Mouse (Mus musculus) limb, embryonic 14.5 days (tissue): Measurements from ENCODE around the gene Rbm3. TPM values are rescaled to one million over a fixed set of nuclear protein-coding genes. Genes with fewer than 3 reads are reported as not detected.
A peak's percentile ranks its signal among the peaks of the same experiment; 100 is the strongest.
"Not testable (repeated sequence)": the region's sequence is repeated elsewhere in the genome, so short reads cannot be mapped to it uniquely, and the experiment has no call there.

Experiments
- ATAC-seq: fragments of 200-750 bp; cut with Nextera tagmentation; 2 replicates; pipeline ENCODE4 v1.8.0; 2017; ENCODE audit warnings: low read depth, moderate number of reproducible peaks, moderate TSS enrichment; ENCODE audit not compliant: low FRiP score
- DNase-seq: peaks from one replicate; pipeline ENCODE4 v3.0.0-alpha.2; 2015; ENCODE audit warnings: low spot score
- H3K27ac ChIP-seq: fragments of 300-500 bp; sonication (generic); replicated peaks from 2 replicates; pipeline ENCODE4 v1.5.1; 2014; ENCODE audit warnings: low read depth, mild to moderate bottlenecking, low read length, moderate library complexity, mixed read lengths
- H3K27me3 ChIP-seq: fragments of 300-500 bp; sonication (generic); 2 replicates; pipeline ENCODE4 v1.6.1; 2014; ENCODE audit warnings: low read length, mixed read lengths; ENCODE audit not compliant: control insufficient read depth, insufficient read depth
- H3K36me3 ChIP-seq: fragments of 300-500 bp; sonication (generic); 2 replicates; pipeline ENCODE4 v1.6.1; 2014; ENCODE audit warnings: mild to moderate bottlenecking, low read length, moderate library complexity, mixed read lengths; ENCODE audit not compliant: control insufficient read depth, insufficient read depth
- H3K4me1 ChIP-seq: fragments of 300-500 bp; sonication (generic); 2 replicates; pipeline ENCODE4 v1.6.1; 2014; ENCODE audit warnings: antibody characterized with exemption, low read length, mixed read lengths; ENCODE audit not compliant: control insufficient read depth, insufficient read depth
- H3K4me2 ChIP-seq: fragments of 300-500 bp; sonication (generic); replicated peaks from 2 replicates; pipeline ENCODE4 v1.6.1; 2014; ENCODE audit warnings: low read depth, mild to moderate bottlenecking, low read length, moderate library complexity; ENCODE audit not compliant: severe bottlenecking
- H3K4me3 ChIP-seq: fragments of 300-500 bp; sonication (generic); replicated peaks from 2 replicates; pipeline ENCODE4 v1.5.1; 2014; ENCODE audit warnings: low read length
- H3K9ac ChIP-seq: fragments of 300-500 bp; sonication (generic); 2 replicates; pipeline ENCODE4 v1.6.1; 2014; ENCODE audit warnings: mild to moderate bottlenecking, low read depth, low read length, moderate library complexity; ENCODE audit not compliant: severe bottlenecking
- H3K9me3 ChIP-seq: fragments of 300-500 bp; sonication (generic); 2 replicates; pipeline ENCODE4 v1.6.1; 2016; ENCODE audit warnings: low read length; ENCODE audit not compliant: control insufficient read depth
- POLR2A ChIP-seq: fragments of 200-500 bp; IDR thresholded peaks from 2 replicates; pipeline ENCODE4 v1.8.0; 2012; ENCODE audit warnings: inconsistent platforms, mild to moderate bottlenecking, moderate library complexity, borderline replicate concordance; ENCODE audit not compliant: insufficient read depth, insufficient read length; ENCODE audit errors: extremely low read depth
- WGBS: fragments of 180-500 bp; shearing (Covaris S2); extraction: QIAGEN DNeasy Blood & Tissue Kit; methylation state at CpG from one replicate; pipeline ENCODE4 v1.1.7; 2014; 5-methylcytosine and 5-hydroxymethylcytosine counted together
- polyA plus RNA-seq, 2 experiments: library from polyadenylated mRNA; depleted of rRNA in 1 of 2; stranded (reverse) in 1 of 2; unstranded in 1 of 2; fragments of >200 nt; fragmentation: Nextera tagmentation in 1 of 2; extraction: Ambion mirVana in 1 of 2; gene quantifications; 2 replicates each; pipeline versions ENCODE4 v1.2.1 to v1.2.3; 2012 to 2014

The Rbm3 gene
- polyA plus RNA-seq, 2 experiments, result 465 to 541 TPM

DNA sequence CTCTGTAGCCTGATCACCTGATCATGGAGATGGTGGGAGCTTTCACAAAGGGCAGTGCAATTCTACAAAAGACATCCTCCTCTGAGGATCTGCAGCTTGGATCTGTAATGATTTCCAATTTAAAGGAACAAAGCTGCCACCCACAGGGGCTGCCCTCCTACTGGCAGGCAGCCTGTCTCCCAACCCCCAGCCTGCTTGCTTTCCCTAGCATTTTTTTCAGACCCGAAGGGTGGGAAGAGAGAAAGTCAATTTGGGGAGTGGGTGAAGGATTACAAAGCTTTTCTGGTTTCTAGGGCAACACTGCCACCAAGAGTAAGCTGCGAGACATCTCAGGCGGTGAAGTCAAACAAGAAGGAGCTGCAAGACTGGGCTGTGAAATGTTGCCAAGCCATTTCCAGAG, 44.7 kb downstream of the Rbm3 start:
- no peak for TF ChIP-seq POLR2A

DNA sequence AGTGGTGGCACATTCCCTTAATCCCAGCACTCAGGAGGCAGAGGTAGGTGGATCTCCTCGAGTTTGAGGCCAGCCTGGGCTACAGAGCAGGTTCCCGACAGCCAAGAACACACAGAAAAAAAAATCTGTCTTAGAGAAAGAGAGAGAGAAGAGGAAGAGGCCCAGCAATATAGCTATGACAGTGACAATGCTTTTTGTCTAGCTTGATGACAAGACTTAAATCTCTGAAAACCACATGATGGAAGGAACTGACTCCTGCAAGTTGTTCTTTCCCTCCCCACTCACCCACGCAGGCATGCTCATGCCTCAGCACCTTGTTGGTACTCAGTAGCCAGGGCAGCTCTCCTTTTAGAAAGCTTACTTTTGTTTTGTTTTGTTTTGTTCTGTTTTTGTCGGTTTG, 46.2 kb downstream of the Rbm3 start:
- no peak overlapping the region for H3K27ac ChIP-seq
- no peaks in the 10 kb centered on the region for H3K27me3 ChIP-seq
- H3K4me3 ChIP-seq, result no peak overlapping the region
- DNase-seq (no peak), ATAC-seq (no peak)
- no peaks in the 10 kb centered on the region for H3K4me1 ChIP-seq
- H3K4me2 ChIP-seq, result no peak overlapping the region
- 62% methylated on average over 4 of the region's 4 CpGs for WGBS
- no peaks in the 10 kb centered on the region for H3K9me3 ChIP-seq
- H3K36me3 ChIP-seq, result no peaks in the 10 kb centered on the region
- no peak for TF ChIP-seq POLR2A
- no peak overlapping the region for H3K9ac ChIP-seq

More for the DNA sequence above, 44.7 kb downstream of the Rbm3 start:
- H3K4me1 ChIP-seq, result no peaks in the 10 kb centered on the region
- no peak overlapping the region for H3K27ac ChIP-seq
- no peak overlapping the region for H3K9ac ChIP-seq
- H3K9me3 ChIP-seq, result no peaks in the 10 kb centered on the region
- DNase-seq, result peak; percentile 50
- H3K27me3 ChIP-seq, result no peaks in the 10 kb centered on the region
- 22% methylated on average over 3 of the region's 3 CpGs for WGBS
- H3K4me3 ChIP-seq, result no peak overlapping the region
- no peaks in the 10 kb centered on the region for H3K36me3 ChIP-seq
- no peak; the same call in 1 of the 2 replicates for ATAC-seq
- H3K4me2 ChIP-seq, result no peak overlapping the region

DNA sequence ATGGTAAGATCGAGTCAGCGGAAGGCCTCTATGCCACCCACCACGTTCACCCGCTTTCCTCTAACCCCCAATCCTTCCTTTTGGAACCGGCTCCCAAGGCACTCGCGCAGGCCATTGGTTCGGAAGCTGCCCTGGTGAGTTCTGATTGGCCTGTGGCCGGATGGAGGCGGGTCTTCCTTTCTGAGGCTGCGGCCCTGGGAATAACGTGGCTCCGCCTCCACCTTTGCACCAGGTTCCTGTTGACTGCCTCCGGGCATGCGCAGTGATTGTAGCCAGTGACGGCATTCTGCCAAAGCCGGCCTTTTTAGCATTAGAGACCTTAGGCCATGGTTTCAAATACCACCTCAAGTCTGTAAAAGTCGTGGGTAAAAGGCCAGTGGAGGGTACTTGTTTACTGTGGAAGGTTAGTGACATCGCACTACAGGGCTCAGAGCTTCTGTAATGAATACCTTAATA, 48.9 kb downstream of the Rbm3 start:
- Histone ChIP-seq H3K4me1 (no peaks in the 10 kb centered on the region), H3K36me3 (no peaks in the 10 kb centered on the region), H3K4me3 (peak overlapping the region; percentile 21), H3K27me3 (no peaks in the 10 kb centered on the region), H3K9ac (no peak overlapping the region), H3K9me3 (no peaks in the 10 kb centered on the region), H3K4me2 (peak overlapping the region; percentile 41), H3K27ac (peak overlapping the region; percentile 48; the same call in 1 of the 2 replicates)
- TF ChIP-seq POLR2A, result no peak
- ATAC-seq, result peak; percentile 95
- DNase-seq, result peak; percentile 97
- WGBS, result 12% methylated on average over 15 of the region's 19 CpGs

DNA sequence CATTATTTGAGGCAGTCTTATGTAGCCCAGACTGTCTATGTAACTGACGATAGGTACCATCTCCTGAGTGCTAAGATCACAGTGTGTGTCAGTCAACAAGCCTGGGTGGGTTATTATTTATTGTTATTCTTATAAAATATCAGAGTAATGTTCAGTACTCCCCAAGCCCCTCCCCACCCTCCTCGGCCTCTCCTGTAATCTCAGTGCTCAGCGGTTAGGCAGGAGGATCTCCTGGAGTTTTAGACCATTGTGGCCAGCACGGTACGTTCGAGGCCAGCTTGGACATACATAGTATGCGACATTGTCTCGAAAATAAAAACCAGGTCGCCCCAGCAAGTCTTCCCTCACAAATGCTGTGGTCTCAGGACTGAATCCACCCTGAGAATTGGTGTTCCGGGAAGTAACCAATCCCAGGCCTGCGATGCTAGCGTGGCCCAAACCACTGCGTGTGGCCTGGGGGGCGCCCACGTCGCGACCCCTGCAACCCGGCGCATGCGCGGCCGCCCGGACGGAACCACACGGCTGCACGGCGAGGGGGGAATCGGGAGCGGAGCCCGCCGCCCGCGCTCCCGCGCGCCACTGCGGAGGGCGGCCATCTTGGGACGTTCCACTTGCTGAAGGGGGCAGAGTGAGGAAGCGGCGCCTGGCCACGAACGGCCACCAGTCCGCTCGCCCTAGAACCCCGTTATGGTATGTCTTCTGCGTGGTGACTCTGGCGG, 49.5 kb downstream of the Rbm3 start:
- H3K36me3 ChIP-seq, H3K27me3 ChIP-seq, H3K9me3 ChIP-seq, DNase-seq, H3K4me1 ChIP-seq, H3K27ac ChIP-seq: not testable (repeated sequence)
- peak overlapping the region; percentile 41 for H3K4me2 ChIP-seq
- ATAC-seq, result peak; percentile 95
- H3K9ac ChIP-seq, result 0 out of 2 replicates have a peak overlapping the region, but pooled peaks have one; percentile 12
- H3K4me3 ChIP-seq, result peak overlapping the region; percentile 28
- WGBS, result 29% methylated on average over 6 of the region's 48 CpGs

DNA sequence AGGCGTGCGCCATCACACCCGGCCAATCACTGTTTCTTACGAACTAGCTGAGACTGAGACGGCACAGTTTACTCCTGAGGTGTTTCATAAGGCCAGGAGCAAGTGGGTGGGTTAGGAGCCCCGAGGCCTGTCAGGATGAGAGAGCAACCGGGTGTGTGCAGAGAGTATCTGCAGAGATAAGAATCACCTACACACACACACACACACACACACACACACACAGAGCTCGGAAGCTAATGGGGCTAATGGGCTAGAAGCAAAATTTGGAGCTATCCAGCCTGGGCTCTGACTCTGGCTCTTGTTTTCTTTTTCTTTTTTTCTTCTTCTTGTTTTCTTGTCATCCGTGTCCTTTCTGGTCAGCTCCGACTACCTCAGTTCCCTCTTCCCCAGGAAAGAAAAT, 50.1 kb downstream of the Rbm3 start:
- ATAC-seq, result no peak
- no peaks in the 10 kb centered on the region for H3K36me3 ChIP-seq
- H3K27me3 ChIP-seq, result no peaks in the 10 kb centered on the region
- peak overlapping the region; percentile 41 for H3K4me2 ChIP-seq
- no peaks in the 10 kb centered on the region for H3K4me1 ChIP-seq
- peak overlapping the region; percentile 28 for H3K4me3 ChIP-seq
- H3K9ac ChIP-seq, result no peak overlapping the region
- TF ChIP-seq POLR2A, result no peak
- H3K9me3 ChIP-seq, result no peaks in the 10 kb centered on the region
- WGBS, result 78% methylated on average over 10 of the region's 10 CpGs
- H3K27ac ChIP-seq, result no peak overlapping the region
- no peak for DNase-seq

DNA sequence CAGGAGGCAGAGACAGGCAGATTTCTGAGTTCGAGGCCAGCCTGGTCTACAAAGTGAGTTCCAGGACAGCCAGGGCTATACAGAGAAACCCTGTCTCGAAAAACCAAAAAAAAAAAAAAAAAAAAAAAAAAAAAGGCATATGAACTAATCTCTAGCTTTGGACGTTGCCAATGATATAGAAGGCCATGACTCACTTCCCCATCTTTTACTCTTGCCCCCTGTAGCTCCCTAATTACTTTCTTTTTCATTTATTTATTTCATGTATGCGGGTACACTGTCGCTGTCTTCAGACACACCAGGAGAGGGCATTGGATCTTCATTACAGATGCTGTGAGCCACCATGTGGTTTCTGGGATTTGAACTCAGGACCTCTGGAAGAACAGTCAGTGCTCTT, 54.7 kb downstream of the Rbm3 start:
- not testable (repeated sequence) for H3K4me2 ChIP-seq, H3K27ac ChIP-seq, H3K9ac ChIP-seq, H3K4me1 ChIP-seq, H3K4me3 ChIP-seq, H3K27me3 ChIP-seq, DNase-seq, H3K36me3 ChIP-seq, ATAC-seq, H3K9me3 ChIP-seq
- 69% methylated on average over 4 of the region's 5 CpGs for WGBS
